Mouse (Mus musculus): ENCODE measurements around the gene 1700009N14Rik.

Gene 1700009N14Rik

GRCm38 (mm10) chr4:39450069-39450468 lies at the start of gene 1700009N14Rik:
TSS of gene 1700009N14Rik (plus strand) at chr4:39450295.
- CTCF ChIA-PET: no interaction called here

GRCm38 (mm10) chr4:39437870-39438367 lies 12.2 kb upstream of the 1700009N14Rik start:
- CTCF ChIA-PET: no interaction called here

GRCm38 (mm10) chr4:39474291-39474690 lies 24.2 kb downstream of the 1700009N14Rik start:
- CTCF ChIA-PET: no interaction called here

GRCm38 (mm10) chr4:39486393-39486792 lies 36.3 kb downstream of the 1700009N14Rik start:
- CTCF ChIA-PET: no interaction called here

GRCm38 (mm10) chr4:39493596-39493995 lies 43.5 kb downstream of the 1700009N14Rik start:
- CTCF ChIA-PET: no interaction called here

- CTCF ChIA-PET: no interaction called here
These were observed 45.8 kb downstream of the 1700009N14Rik start for GRCm38 (mm10) chr4:39495875-39496274.
